Mouse (Mus musculus): ENCODE measurements around the gene Eif4e2.

DNA sequence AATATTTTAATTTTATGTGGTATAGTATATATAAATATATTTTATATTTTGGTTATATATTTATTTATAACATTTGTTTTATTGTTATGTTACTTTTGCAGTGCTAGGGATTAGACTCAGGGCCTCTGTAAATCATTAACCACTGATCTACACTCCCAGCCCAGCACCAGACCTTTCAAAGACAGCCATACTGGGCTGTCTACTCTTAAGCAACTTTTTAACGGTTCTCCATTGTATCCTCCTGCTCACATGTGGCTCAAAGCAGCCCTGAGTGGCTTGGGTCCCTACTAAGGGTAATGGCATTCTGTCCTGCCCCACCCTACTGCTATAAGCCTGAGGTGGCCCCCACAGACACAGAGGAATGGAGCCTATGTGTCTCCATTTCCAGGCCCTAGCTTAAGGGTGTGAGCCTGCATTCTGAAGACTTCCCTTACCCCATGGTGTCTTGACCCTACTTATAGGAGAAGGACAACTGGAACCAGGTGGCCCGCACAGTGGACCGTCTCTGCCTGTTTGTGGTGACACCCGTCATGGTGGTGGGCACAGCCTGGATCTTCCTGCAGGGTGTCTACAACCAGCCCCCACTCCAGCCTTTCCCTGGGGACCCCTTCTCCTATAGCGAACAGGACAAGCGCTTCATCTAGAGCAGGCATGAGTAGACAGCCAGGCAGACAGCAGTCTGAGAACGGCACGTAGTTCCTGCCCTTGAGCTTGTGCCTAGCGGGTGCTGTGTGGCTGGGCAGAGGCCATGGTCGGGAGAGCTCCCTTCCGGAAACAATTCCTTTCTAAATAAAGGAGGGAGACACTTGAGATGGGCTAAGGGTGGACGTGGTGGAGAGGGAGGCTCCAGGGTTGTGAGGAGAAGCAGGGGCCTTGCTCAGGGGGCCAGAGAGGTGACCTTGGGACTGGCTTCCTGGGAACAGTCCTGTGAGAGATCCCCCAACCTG lies 15.3 kb upstream of the Eif4e2 start:
- TF ChIP-seq CTCF (IDR thresholded peaks at IDR 0.05; ENCODE audit: control insufficient read depth, insufficient read depth, low read length) (no peak), POLR2A (IDR thresholded peaks at IDR 0.05; ENCODE audit: borderline replicate concordance, control insufficient read depth, low read depth, low read length) (no peak)

Measured in bone marrow, adult 2 months (tissue).